Mouse (Mus musculus) ES-Bruce4 (cell line): ENCODE measurements at regions not wholly inside any gene's neighbourhood (a gene's known extent, or its start where the extent isn't known, plus 50 kb on each side); places are given as distances from the start of the nearest gene placed in this dataset.

Experiments used
- H3K27ac ChIP-seq: 2 replicates; pipeline ENCODE4 v1.5.1; 2012; ENCODE audit warnings: low read length, inconsistent platforms; ENCODE audit not compliant: insufficient read depth
- H3K27me3 ChIP-seq: 2 replicates; pipeline ENCODE4 v1.6.1; 2012; ENCODE audit warnings: mild to moderate bottlenecking, low read length, inconsistent platforms; ENCODE audit not compliant: control insufficient read depth, poor library complexity, insufficient read depth, severe bottlenecking
- H3K36me3 ChIP-seq: 2 replicates; pipeline ENCODE4 v1.6.1; 2012; ENCODE audit warnings: inconsistent platforms, mild to moderate bottlenecking, low read length, moderate library complexity; ENCODE audit not compliant: control insufficient read depth, poor library complexity, insufficient read depth, severe bottlenecking
- H3K4me1 ChIP-seq: one replicate; pipeline ENCODE4 v1.8.1; 2011; ENCODE audit warnings: low read length; ENCODE audit not compliant: control insufficient read depth, insufficient read depth
- H3K4me3 ChIP-seq: 2 replicates; pipeline ENCODE4 v1.5.1; 2011; ENCODE audit warnings: low read depth, mild to moderate bottlenecking, low read length
- H3K9ac ChIP-seq: 2 replicates; pipeline ENCODE4 v1.6.1; 2012; ENCODE audit warnings: low read depth, mild to moderate bottlenecking, inconsistent platforms; ENCODE audit not compliant: poor library complexity, severe bottlenecking
- H3K9me3 ChIP-seq: replicated peaks from 2 replicates; pipeline ENCODE4 v1.6.1; 2012; ENCODE audit warnings: mild to moderate bottlenecking, low read length, inconsistent platforms; ENCODE audit not compliant: control insufficient read depth, poor library complexity, insufficient read depth, severe bottlenecking
- CTCF ChIP-seq: IDR thresholded peaks from one replicate; pipeline ENCODE4 v1.8.1; 2011; ENCODE audit warnings: low read depth, low read length
- EP300 ChIP-seq: IDR thresholded peaks from 2 replicates; pipeline ENCODE4 v1.6.1; 2011; ENCODE audit warnings: low read depth, low read length; ENCODE audit not compliant: insufficient read depth
- POLR2A ChIP-seq: IDR thresholded peaks from one replicate; pipeline ENCODE4 v1.8.1; 2011; ENCODE audit warnings: low read length; ENCODE audit not compliant: insufficient read depth

DNA sequence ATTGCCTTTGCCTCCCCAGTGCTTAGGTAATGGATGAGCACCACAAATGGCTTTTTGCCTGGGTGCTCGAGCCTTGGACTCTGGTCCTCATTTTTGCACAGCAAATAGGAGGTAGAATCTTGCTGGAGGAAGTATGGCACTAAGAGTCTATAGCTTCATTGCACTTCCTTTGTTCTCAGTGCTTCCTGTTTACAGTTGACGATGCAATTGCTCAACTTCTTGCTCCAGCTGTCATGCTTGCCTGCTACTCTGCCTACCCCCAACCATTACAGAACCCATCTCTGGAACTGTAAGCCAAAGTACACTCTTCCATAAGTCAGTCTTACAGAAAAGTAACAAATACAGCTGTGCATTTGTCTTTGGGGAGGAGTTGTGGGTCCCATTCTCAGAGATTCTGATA lies 79.8 kb upstream of the Slc7a14 start:
- H3K4me3 ChIP-seq: no peak overlapping the region
- H3K4me1 ChIP-seq: no peaks in the 10 kb centered on the region
- H3K9me3 ChIP-seq: no peaks in the 10 kb centered on the region
- H3K36me3 ChIP-seq: no peaks in the 10 kb centered on the region
- TF ChIP-seq EP300: no peak
- TF ChIP-seq POLR2A: no peak
- no peak for TF ChIP-seq CTCF
- no peak overlapping the region for H3K9ac ChIP-seq
- no peak overlapping the region for H3K27ac ChIP-seq
- no peaks in the 10 kb centered on the region for H3K27me3 ChIP-seq

DNA sequence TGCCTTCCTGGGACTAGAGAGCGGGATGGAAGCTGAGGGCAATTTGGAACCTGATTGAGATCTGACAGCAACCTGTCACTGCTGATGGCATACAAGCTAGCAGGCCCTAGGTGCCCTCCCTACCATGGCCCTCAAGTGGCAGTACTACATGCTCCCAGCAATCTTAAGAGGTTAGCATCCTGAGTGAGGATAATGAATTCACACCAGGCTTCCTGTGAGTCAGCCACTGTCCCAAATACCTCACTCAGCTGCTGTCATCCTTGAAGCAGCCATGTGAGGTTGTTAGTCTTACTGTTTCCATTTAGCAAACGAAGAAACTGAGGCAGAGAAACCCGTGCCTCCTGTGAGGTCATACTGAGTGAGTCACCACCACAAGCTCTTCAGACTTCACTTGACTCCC lies 65.5 kb upstream of the Slc7a14 start:
- no peaks in the 10 kb centered on the region for H3K36me3 ChIP-seq
- H3K9ac ChIP-seq: no peak overlapping the region
- H3K4me1 ChIP-seq: no peaks in the 10 kb centered on the region
- H3K9me3 ChIP-seq: no peaks in the 10 kb centered on the region
- no peak for TF ChIP-seq POLR2A
- TF ChIP-seq CTCF: no peak
- TF ChIP-seq EP300: no peak
- no peak overlapping the region for H3K4me3 ChIP-seq
- no peak overlapping the region for H3K27ac ChIP-seq
- H3K27me3 ChIP-seq: no peaks in the 10 kb centered on the region

DNA sequence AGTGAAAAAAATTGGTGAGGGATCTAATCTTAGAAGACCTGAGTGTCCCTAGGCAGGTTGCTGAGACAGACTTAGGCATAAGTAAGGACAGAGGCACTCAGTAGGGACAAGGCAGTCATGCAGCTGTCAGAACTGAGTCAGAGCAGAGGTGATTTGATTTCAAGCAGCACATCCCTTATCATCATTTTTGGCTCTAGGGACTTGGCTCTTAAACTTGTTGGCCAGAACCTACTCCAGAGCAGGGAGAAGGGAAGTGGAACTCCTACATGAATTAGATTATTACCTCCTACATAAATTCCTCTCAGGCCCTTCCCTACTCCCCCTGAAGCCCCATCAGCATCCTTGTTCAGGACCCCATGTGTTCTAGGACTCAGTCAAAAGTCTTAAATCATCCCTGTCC lies 63.9 kb upstream of the Slc7a14 start:
- Histone ChIP-seq H3K9me3 (no peaks in the 10 kb centered on the region), H3K9ac (no peak overlapping the region), H3K27ac (no peak overlapping the region), H3K4me3 (no peak overlapping the region), H3K4me1 (no peaks in the 10 kb centered on the region), H3K36me3 (no peaks in the 10 kb centered on the region), H3K27me3 (no peaks in the 10 kb centered on the region)
- TF ChIP-seq POLR2A: no peak
- no peak for TF ChIP-seq CTCF
- TF ChIP-seq EP300: no peak

DNA sequence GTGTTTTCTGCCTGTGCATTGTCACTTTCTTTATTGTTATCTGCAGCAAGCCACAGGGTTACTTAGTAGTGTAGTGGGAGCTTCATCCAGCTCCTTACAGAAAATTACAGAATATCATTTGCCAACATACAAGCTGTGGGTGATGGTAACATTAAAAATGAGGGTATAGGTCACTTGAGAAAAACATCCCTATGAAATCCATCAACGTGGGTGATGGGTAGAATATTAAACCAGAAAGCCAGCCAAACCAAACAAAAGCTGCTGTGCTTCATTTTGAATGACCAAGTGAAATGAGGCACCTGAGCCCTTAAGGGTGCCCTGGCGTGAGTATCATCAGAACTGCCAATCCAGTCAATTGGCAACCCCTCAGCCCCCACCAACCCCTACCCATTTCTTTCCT lies 58.1 kb upstream of the Slc7a14 start:
- Histone ChIP-seq H3K36me3 (no peaks in the 10 kb centered on the region), H3K9ac (no peak overlapping the region), H3K27ac (no peak overlapping the region), H3K4me3 (no peak overlapping the region), H3K27me3 (no peaks in the 10 kb centered on the region), H3K9me3 (no peaks in the 10 kb centered on the region), H3K4me1 (no peaks in the 10 kb centered on the region)
- TF ChIP-seq POLR2A: no peak
- no peak for TF ChIP-seq EP300
- TF ChIP-seq CTCF: no peak
